Mouse (Mus musculus): ENCODE measurements around the gene Kcnma1.

Kcnma1 gene

DNA sequence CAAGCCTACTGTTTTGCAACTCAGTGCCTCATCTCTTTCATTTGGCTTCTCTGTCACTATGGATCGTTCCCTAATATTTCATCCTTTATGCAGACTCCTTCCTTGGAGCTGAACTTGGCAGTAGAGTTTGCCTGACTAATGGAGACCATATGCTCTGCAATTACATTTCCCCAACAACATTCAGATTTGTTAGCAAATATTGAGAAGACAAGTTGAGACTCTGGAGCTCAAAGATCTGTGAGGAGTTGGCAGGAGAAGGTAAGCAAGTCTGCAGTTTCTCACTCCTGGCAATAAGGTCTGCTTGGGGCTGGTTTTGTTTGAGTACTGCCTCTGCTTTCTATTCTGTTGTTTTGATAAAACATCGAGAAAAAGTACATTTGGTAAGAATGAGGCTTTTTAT is 723.7 kb downstream of the Kcnma1 start:
- DNase-seq (ENCODE audit: low read depth) = no peak

DNA sequence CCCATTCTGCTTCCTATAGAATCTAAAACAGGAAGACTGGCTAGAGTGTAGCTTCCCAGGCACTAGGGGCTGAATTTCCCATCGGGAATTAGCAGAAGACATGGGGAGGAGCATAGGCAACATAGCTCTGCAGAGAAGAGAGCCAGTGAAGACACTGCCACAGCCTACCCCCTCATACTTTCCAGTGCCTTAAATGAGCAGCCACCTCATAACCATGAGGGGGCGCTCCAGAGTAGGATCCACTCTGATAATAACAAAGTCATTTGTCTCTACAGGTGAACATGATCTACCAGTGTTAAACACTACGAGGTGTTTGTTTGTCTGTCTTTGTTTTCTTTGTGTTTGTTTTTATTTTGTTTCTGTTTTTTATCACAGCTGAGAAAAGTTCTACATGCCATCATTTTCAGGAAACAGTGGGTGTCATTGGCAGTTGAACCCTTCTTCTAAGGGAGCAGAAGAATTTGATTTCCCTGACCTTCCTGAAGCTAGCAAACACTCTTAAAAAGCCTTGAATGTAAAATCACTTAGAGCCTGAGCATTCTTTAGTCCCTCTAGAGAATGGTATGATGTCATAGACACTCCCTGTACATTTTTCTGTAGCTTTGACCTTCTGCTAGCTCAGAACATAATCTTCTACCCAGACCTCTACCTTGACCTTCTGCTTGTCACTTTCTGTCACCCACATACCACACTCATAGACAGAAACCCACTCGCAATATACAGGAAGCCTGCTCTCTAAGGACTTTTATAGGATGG is 747.6 kb downstream of the Kcnma1 start:
- DNase-seq (ENCODE audit: low read depth) = peak; percentile 29

DNA sequence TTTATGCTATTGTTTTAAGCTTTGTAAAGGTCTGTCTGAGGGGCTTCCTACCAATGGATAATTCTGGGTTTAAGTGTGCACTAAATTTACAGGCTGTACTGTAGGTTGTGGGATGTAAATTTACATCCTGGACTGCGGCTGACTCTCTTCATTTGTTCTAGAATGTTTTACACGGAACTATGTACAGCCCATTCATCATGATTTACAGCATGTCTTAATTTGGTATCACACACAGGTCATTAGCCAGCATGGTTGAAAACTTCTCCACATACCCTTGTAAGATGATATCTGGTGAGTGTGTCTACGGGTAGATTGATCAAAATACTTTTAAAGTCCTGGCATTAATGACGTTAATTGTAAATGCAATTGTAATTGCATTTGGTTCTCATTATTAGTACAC is 761.1 kb downstream of the Kcnma1 start:
- no peak for DNase-seq (ENCODE audit: low read depth)

DNA sequence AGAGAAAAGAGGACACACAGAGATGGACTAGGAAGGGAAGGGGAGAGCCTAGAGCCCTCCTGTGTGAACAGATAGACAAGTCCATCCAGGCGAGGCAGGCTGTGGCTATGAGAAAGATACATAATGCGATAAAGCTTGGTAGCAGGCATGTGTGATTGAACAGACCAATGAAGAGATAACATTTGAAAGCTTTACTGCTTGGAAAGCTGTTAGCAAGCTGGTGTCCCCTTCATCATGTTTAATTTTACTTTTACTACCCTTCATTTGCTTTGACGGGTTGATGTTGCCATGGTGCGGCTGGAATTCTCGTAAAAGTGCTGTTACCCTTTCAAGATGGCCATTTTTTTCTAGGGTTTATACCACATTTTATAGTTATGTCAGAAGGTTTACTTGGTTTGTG is 769.8 kb downstream of the Kcnma1 start:
- no peak for DNase-seq (ENCODE audit: low read depth)

DNA sequence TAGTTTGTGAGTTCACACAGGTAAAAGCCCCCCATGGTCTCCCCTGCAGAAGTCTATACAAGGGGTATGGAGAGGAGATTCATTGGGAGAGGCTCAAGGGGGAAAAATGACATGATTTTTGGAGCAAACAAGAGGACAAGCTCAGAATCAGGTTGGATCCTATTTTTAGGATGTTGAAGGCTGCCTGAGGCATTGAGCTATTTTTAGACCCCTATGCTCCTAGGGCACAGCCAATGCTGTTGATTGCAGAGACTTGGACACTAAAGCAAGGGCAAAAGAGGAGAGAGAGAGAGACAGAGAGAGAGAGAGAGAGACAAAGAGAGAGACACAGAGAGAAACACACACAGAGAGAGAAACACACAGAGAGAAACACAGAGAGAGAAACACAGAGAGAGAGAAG is 770.4 kb downstream of the Kcnma1 start:
- DNase-seq (ENCODE audit: low read depth) = no peak
